Mouse (Mus musculus) midbrain, embryonic 14.5 days (tissue): ENCODE results near the gene Ttll10. TPM values are rescaled to one million over a fixed set of nuclear protein-coding genes. Genes with fewer than 3 reads are reported as not detected.

Experiments used
- ATAC-seq: fragments of 200-750 bp; cut with Nextera tagmentation; 2 replicates; pipeline ENCODE4 v1.8.0; 2017; ENCODE audit warnings: moderate number of reproducible peaks, moderate library complexity; ENCODE audit not compliant: low FRiP score, low TSS enrichment
- DNase-seq: peaks from one replicate; pipeline ENCODE4 v3.0.0-alpha.2; 2015
- H3K27ac ChIP-seq: fragments of 300-500 bp; sonication (generic); replicated peaks from 2 replicates; pipeline ENCODE4 v1.5.1; 2014; ENCODE audit warnings: mild to moderate bottlenecking, low read depth, low read length, moderate library complexity
- H3K27me3 ChIP-seq: fragments of 300-500 bp; sonication (generic); 2 replicates; pipeline ENCODE4 v1.6.1; 2014; ENCODE audit warnings: low read length, control low read depth, mixed read lengths; ENCODE audit not compliant: control insufficient read depth, insufficient read depth
- H3K36me3 ChIP-seq: fragments of 300-500 bp; sonication (generic); 2 replicates; pipeline ENCODE4 v1.6.1; 2014; ENCODE audit warnings: low read length, control low read depth; ENCODE audit not compliant: control insufficient read depth, insufficient read depth
- H3K4me1 ChIP-seq: fragments of 300-500 bp; sonication (generic); 2 replicates; pipeline ENCODE4 v1.6.1; 2014; ENCODE audit warnings: mild to moderate bottlenecking, antibody characterized with exemption, low read length, control low read depth; ENCODE audit not compliant: control insufficient read depth, insufficient read depth
- H3K4me2 ChIP-seq: fragments of 300-500 bp; sonication (generic); 2 replicates; pipeline ENCODE4 v1.6.1; 2014; ENCODE audit warnings: mild to moderate bottlenecking, low read length, moderate library complexity
- H3K4me3 ChIP-seq: fragments of 300-500 bp; sonication (generic); replicated peaks from 2 replicates; pipeline ENCODE4 v1.5.1; 2014; ENCODE audit warnings: low read depth, low read length
- H3K9ac ChIP-seq: fragments of 300-500 bp; sonication (generic); replicated peaks from 2 replicates; pipeline ENCODE4 v1.6.1; 2014; ENCODE audit warnings: mild to moderate bottlenecking, low read length, moderate library complexity
- H3K9me3 ChIP-seq: fragments of 300-500 bp; sonication (generic); 2 replicates; pipeline ENCODE4 v1.6.1; 2016; ENCODE audit warnings: low read length, control low read depth, mixed read lengths; ENCODE audit not compliant: control insufficient read depth
- WGBS: fragments of 180-500 bp; shearing (Covaris S2); extraction: QIAGEN DNeasy Blood & Tissue Kit; methylation state at CpG from one replicate; pipeline ENCODE4 v1.1.7; 2014; 5-methylcytosine and 5-hydroxymethylcytosine counted together
- polyA plus RNA-seq: library from polyadenylated mRNA; unstranded; fragments of >200 nt; fragmentation: Nextera tagmentation; extraction: Ambion mirVana; gene quantifications from 2 replicates; pipeline ENCODE4 v1.2.1, GENCODE M21; 2014

Ttll10 gene
- polyA plus RNA-seq, 1 experiment from 2014 or later: 0.28 TPM

GRCm38 (mm10) chr4:156070716-156071115, 11.5 kb upstream of the Ttll10 start:
- no peak overlapping the region for H3K4me3 ChIP-seq
- ATAC-seq (no peak), DNase-seq (peak; percentile 19)
- no peaks in the 10 kb centered on the region for H3K36me3 ChIP-seq
- H3K9ac ChIP-seq: no peak overlapping the region; the same call in 1 of the 2 replicates
- H3K9me3 ChIP-seq: no peaks in the 10 kb centered on the region
- no peak overlapping the region for H3K4me2 ChIP-seq
- no peak overlapping the region for H3K27ac ChIP-seq
- H3K4me1 ChIP-seq: peaks cover 10% of the 10 kb centered on the region
- no peaks in the 10 kb centered on the region for H3K27me3 ChIP-seq
- 58% methylated on average over 2 of the region's 2 CpGs for whole genome bisulfite sequencing

GRCm38 (mm10) chr4:156070276-156070675, 11.1 kb upstream of the Ttll10 start:
- no peak for ATAC-seq
- H3K27ac ChIP-seq: no peak overlapping the region
- DNase-seq: no peak
- no peak overlapping the region; the same call in 1 of the 2 replicates for H3K9ac ChIP-seq
- no peaks in the 10 kb centered on the region for H3K27me3 ChIP-seq
- no peak overlapping the region for H3K4me3 ChIP-seq
- peaks cover 10% of the 10 kb centered on the region for H3K4me1 ChIP-seq
- no peaks in the 10 kb centered on the region for H3K9me3 ChIP-seq
- no peak overlapping the region for H3K4me2 ChIP-seq
- H3K36me3 ChIP-seq: no peaks in the 10 kb centered on the region
- 29% methylated on average over 6 of the region's 6 CpGs for WGBS

- Histone ChIP-seq H3K36me3 (no peaks in the 10 kb centered on the region), H3K4me2 (no peak overlapping the region), H3K27ac (no peak overlapping the region), H3K9me3 (no peaks in the 10 kb centered on the region), H3K4me3 (no peak overlapping the region), H3K4me1 (peaks cover 10% of the 10 kb centered on the region), H3K27me3 (no peaks in the 10 kb centered on the region), H3K9ac (no peak overlapping the region)
- WGBS: 79% methylated on average over 8 of the region's 8 CpGs
- ATAC-seq (no peak), DNase-seq (no peak)
Measured at GRCm38 (mm10) chr4:156069701-156070100, 10.5 kb upstream of the Ttll10 start.

DNA sequence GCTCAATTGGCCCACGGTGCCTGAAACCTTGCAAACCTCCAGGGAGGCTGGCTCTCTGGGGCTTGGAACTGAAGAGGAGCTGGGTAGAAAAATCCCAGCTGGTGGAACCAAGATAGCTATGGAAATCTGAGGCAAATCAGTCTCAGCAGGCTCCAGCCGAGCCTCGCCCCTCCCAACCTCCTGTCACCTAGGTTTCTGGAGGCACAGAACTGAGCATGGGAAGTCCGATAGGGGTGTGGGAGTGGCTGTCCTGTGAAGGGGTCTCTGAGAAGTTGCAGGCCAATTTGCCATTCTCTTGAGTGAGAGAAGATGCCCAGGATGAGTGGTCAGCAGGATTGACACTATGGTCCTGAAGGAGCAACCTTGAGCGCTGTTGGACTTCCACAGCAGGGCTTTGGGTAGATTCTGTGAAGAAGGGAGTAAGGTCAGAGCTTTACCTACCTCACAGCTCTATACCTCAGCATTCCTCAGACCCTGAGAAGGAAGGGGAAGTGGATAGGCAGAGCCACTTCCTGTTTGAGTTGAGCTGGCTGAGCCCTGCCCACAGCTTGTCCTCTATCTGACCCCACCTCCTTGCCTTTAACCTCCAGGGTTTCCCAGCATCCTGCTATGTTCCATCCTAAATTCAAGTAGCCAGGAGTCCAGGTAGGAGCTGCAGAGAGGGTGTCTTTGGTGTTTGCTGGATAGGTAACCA, 8.2 kb upstream of the Ttll10 start:
- 76% methylated on average over 5 of the region's 5 CpGs for WGBS
- ATAC-seq: no peak
- Histone ChIP-seq H3K9ac (no peak overlapping the region), H3K4me3 (no peak overlapping the region), H3K36me3 (no peaks in the 10 kb centered on the region), H3K4me2 (no peak overlapping the region), H3K27me3 (no peaks in the 10 kb centered on the region), H3K9me3 (no peaks in the 10 kb centered on the region), H3K4me1 (peaks cover 16% of the 10 kb centered on the region), H3K27ac (no peak overlapping the region)
- DNase-seq: no peak

GRCm38 (mm10) chr4:156065156-156065894, 6.1 kb upstream of the Ttll10 start:
- H3K4me3 ChIP-seq: no peak overlapping the region
- ATAC-seq: no peak
- H3K4me1 ChIP-seq: peaks cover 10% of the 10 kb centered on the region
- no peak overlapping the region for H3K4me2 ChIP-seq
- no peaks in the 10 kb centered on the region for H3K27me3 ChIP-seq
- DNase-seq: no peak
- H3K27ac ChIP-seq: no peak overlapping the region
- H3K36me3 ChIP-seq: no peaks in the 10 kb centered on the region
- no peak overlapping the region for H3K9ac ChIP-seq
- H3K9me3 ChIP-seq: no peaks in the 10 kb centered on the region
- WGBS: 91% methylated on average over 10 of the region's 10 CpGs

GRCm38 (mm10) chr4:156064510-156064897, 5.3 kb upstream of the Ttll10 start:
- ATAC-seq: no peak
- 89% methylated on average over 9 of the region's 9 CpGs for WGBS
- Histone ChIP-seq H3K27ac (no peak overlapping the region), H3K27me3 (no peaks in the 10 kb centered on the region), H3K4me1 (peaks cover 6% of the 10 kb centered on the region; the same call in 1 of the 2 replicates), H3K9ac (no peak overlapping the region), H3K9me3 (no peaks in the 10 kb centered on the region), H3K4me2 (no peak overlapping the region), H3K4me3 (no peak overlapping the region), H3K36me3 (no peaks in the 10 kb centered on the region)
- DNase-seq: no peak

- 2% methylated on average over 4 of the region's 4 CpGs for WGBS
- no peak overlapping the region for H3K4me3 ChIP-seq
- H3K27me3 ChIP-seq: no peaks in the 10 kb centered on the region
- no peaks in the 10 kb centered on the region for H3K9me3 ChIP-seq
- H3K36me3 ChIP-seq: no peaks in the 10 kb centered on the region
- ATAC-seq (no peak), DNase-seq (peak; percentile 37)
- H3K9ac ChIP-seq: no peak overlapping the region
- peak overlapping the region; percentile 32; the same call in 1 of the 2 replicates for H3K27ac ChIP-seq
- H3K4me1 ChIP-seq: peaks cover 6% of the 10 kb centered on the region; the same call in 1 of the 2 replicates
- no peak overlapping the region for H3K4me2 ChIP-seq
Measured at GRCm38 (mm10) chr4:156063861-156064509, 4.8 kb upstream of the Ttll10 start.

DNA sequence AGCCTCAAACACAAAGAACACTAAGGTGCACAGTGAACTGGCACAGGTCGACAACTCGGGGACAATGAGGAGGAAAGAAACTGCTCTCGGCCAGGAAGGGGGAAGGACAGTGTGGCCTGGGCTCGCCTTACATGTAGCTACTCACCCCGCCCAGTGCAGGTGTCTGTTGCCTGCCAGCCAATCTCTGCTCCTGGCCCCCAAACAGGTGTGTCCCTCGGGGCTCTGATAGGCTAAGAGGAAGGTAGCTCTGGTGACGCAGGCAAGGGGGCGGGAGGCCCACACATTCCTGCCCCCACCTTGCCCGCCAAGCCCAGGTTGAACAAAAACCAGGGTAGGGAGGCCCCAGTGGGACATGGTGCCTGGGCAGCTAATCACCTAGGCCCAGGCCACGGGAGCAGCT, 499 bp upstream of the Ttll10 start:
- Histone ChIP-seq H3K4me3 (no peak overlapping the region), H3K9ac (no peak overlapping the region), H3K4me1 (peaks cover 6% of the 10 kb centered on the region; the same call in 1 of the 2 replicates), H3K27me3 (no peaks in the 10 kb centered on the region), H3K27ac (no peak overlapping the region), H3K36me3 (no peaks in the 10 kb centered on the region), H3K4me2 (no peak overlapping the region), H3K9me3 (no peaks in the 10 kb centered on the region)
- ATAC-seq (no peak), DNase-seq (no peak)
- 52% methylated on average over 10 of the region's 10 CpGs for WGBS
